Mouse (Mus musculus) hindbrain, embryonic 13.5 days (tissue): ENCODE measurements around the gene Armc8. TPM values are rescaled to one million over a fixed set of nuclear protein-coding genes. Genes with fewer than 3 reads are reported as not detected.

Source experiments
- ATAC-seq: fragments of 200-750 bp; cut with Nextera tagmentation; 2 replicates; pipeline ENCODE4 v1.8.0; 2017; ENCODE audit warnings: moderate TSS enrichment; ENCODE audit not compliant: low FRiP score
- H3K27ac ChIP-seq: fragments of 300-500 bp; sonication (generic); 2 replicates; pipeline ENCODE4 v1.5.1; 2015; ENCODE audit warnings: inconsistent platforms, mild to moderate bottlenecking, moderate library complexity
- H3K27me3 ChIP-seq: fragments of 300-500 bp; sonication (generic); 2 replicates; pipeline ENCODE4 v1.6.1; 2015; ENCODE audit warnings: mild to moderate bottlenecking, inconsistent platforms
- H3K36me3 ChIP-seq: fragments of 300-500 bp; sonication (generic); 2 replicates; pipeline ENCODE4 v1.6.1; 2015; ENCODE audit warnings: mild to moderate bottlenecking, inconsistent platforms
- H3K4me1 ChIP-seq: fragments of 300-500 bp; sonication (generic); replicated peaks from 2 replicates; pipeline ENCODE4 v1.6.1; 2015; ENCODE audit warnings: inconsistent platforms
- H3K4me2 ChIP-seq: fragments of 300-500 bp; sonication (generic); 2 replicates; pipeline ENCODE4 v1.6.1; 2015; ENCODE audit warnings: inconsistent platforms, mild to moderate bottlenecking, moderate library complexity
- H3K4me3 ChIP-seq: fragments of 300-500 bp; sonication (generic); 2 replicates; pipeline ENCODE4 v1.5.1; 2015; ENCODE audit warnings: mild to moderate bottlenecking, inconsistent platforms
- H3K9ac ChIP-seq: fragments of 300-500 bp; sonication (generic); 2 replicates; pipeline ENCODE4 v1.6.1; 2015; ENCODE audit warnings: mild to moderate bottlenecking, inconsistent platforms
- H3K9me3 ChIP-seq: fragments of 300-500 bp; sonication (generic); 2 replicates; pipeline ENCODE4 v1.6.1; 2016; ENCODE audit warnings: inconsistent platforms
- WGBS: fragments of 180-500 bp; shearing (Covaris S2); methylation state at CpG from one replicate; pipeline ENCODE4 v1.1.7; 2015; 5-methylcytosine and 5-hydroxymethylcytosine counted together
- polyA plus RNA-seq: library from polyadenylated mRNA; unstranded; fragments of >200 nt; fragmentation: Nextera tagmentation; extraction: Ambion mirVana; gene quantifications from 2 replicates; pipeline ENCODE4 v1.2.1, GENCODE M21; 2015

Gene Armc8
- polyA plus RNA-seq, 1 experiment from 2014 or later = 63.7 TPM

DNA sequence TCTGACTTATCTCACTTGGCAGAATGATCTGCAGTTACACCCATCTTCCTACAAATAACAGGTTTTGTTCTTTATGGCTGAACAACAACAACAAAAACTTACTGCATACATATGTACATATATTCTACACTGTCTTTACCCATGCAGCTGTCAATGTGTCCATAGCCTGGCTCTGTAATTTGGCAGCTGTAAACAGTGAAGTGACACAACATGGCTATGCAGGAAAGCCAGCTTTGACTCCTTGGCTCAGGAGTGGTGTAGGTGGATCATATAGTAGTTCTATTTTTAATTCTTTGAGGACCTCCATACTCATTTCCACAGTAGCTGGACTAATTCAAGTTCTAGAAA, 9.2 kb downstream of the Armc8 start:
- Histone ChIP-seq H3K4me2 (no peak overlapping the region), H3K27me3 (no peaks in the 10 kb centered on the region), H3K27ac (no peak overlapping the region), H3K9me3 (no peaks in the 10 kb centered on the region), H3K4me1 (0 out of 2 replicates have a peak, but pooled peaks cover 5% of the 10 kb centered on the region), H3K36me3 (no peaks in the 10 kb centered on the region), H3K9ac (no peak overlapping the region), H3K4me3 (no peak overlapping the region)
- no peak for ATAC-seq

DNA sequence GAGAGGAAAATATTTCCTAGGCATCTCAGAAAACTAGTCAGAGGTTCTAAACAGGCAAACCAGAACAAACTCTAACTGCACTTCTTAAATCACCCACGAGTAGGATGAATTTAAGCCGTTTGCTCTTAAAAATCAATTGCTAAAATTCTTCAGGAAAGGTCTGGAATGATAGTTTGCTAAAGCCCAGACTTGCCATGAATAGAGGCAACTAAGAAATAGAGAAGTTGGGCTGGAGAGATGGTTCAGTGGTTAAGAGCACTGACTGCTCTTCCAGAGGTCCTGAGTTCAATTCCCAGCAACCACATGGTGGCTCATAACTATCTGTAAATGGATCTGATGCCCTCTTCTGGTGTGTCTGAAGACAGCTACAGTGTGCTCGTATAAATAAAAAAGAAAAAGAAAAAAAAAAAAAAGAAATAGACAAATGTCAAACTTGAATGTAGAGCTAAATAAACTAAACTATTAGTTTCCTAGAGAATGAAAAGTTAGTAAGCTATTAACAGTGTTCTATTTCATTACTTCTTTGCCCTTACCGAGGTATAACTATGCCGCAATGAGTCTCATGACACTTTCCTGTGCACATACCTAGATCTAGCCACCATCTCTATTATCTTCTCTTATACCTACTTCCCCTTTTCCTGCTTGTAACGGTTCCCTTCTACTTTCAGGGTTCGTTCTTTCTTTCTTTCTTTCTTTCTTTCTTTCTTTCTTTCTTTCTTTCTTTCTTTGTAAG, 9.7 kb downstream of the Armc8 start:
- Histone ChIP-seq H3K4me3 (no peak overlapping the region), H3K4me2 (no peak overlapping the region), H3K9me3 (no peaks in the 10 kb centered on the region), H3K9ac (no peak overlapping the region), H3K36me3 (no peaks in the 10 kb centered on the region), H3K4me1 (0 out of 2 replicates have a peak, but pooled peaks cover 5% of the 10 kb centered on the region), H3K27me3 (no peaks in the 10 kb centered on the region), H3K27ac (no peak overlapping the region)
- ATAC-seq = no peak
- WGBS = 91% methylated on average over 7 of the region's 7 CpGs

GRCm38 (mm10) chr9:99557580-99558300, 11.0 kb downstream of the Armc8 start:
- Histone ChIP-seq H3K9ac (no peak overlapping the region), H3K4me2 (no peak overlapping the region), H3K36me3 (no peaks in the 10 kb centered on the region), H3K27me3 (no peaks in the 10 kb centered on the region), H3K4me3 (no peak overlapping the region), H3K9me3 (no peaks in the 10 kb centered on the region), H3K27ac (no peak overlapping the region), H3K4me1 (no peaks in the 10 kb centered on the region)
- ATAC-seq = no peak
- WGBS = 89% methylated on average over 8 of the region's 8 CpGs

- no peak overlapping the region for H3K9ac ChIP-seq
- H3K36me3 ChIP-seq = peaks cover 2% of the 10 kb centered on the region; the same call in 1 of the 2 replicates
- no peak overlapping the region for H3K4me3 ChIP-seq
- H3K27me3 ChIP-seq = no peaks in the 10 kb centered on the region
- H3K4me2 ChIP-seq = no peak overlapping the region
- no peak overlapping the region for H3K27ac ChIP-seq
- H3K4me1 ChIP-seq = no peaks in the 10 kb centered on the region
- H3K9me3 ChIP-seq = no peaks in the 10 kb centered on the region
- no peak for ATAC-seq
- 95% methylated on average over 3 of the region's 3 CpGs for WGBS
These were observed 13.4 kb downstream of the Armc8 start for GRCm38 (mm10) chr9:99555253-99555652.

DNA sequence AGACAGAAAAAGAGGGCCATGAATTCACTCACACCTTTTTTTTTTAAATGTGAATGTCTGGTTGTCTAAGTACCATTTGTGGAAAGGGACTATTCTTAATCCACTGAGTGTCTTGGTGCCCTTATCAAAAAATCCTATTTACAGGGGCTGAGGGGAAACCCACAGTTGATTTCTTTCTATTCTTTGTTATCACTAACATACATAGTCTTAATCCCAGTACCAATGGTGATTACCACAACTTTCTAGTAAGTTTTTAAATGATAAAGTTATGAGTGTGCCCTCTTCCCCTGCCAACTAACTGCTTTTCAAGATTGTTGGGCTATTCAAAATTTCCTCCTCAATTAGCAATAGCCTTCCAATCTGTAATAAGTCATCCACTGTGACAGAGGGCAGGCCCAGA, 14.6 kb downstream of the Armc8 start:
- Histone ChIP-seq H3K27me3 (no peaks in the 10 kb centered on the region), H3K27ac (no peak overlapping the region), H3K4me1 (no peaks in the 10 kb centered on the region), H3K4me2 (no peak overlapping the region), H3K9ac (no peak overlapping the region), H3K4me3 (no peak overlapping the region), H3K9me3 (no peaks in the 10 kb centered on the region), H3K36me3 (peaks cover 4% of the 10 kb centered on the region; the same call in 1 of the 2 replicates)
- no peak for ATAC-seq

- H3K4me3 ChIP-seq = no peak overlapping the region
- H3K27ac ChIP-seq = no peak overlapping the region
- H3K9me3 ChIP-seq = no peaks in the 10 kb centered on the region
- no peak overlapping the region for H3K9ac ChIP-seq
- WGBS = 94% methylated on average over 2 of the region's 2 CpGs
- no peaks in the 10 kb centered on the region for H3K27me3 ChIP-seq
- H3K36me3 ChIP-seq = peaks cover 4% of the 10 kb centered on the region; the same call in 1 of the 2 replicates
- no peaks in the 10 kb centered on the region for H3K4me1 ChIP-seq
- ATAC-seq = no peak
- no peak overlapping the region for H3K4me2 ChIP-seq
These were observed 15.7 kb downstream of the Armc8 start for GRCm38 (mm10) chr9:99553049-99553448.

DNA sequence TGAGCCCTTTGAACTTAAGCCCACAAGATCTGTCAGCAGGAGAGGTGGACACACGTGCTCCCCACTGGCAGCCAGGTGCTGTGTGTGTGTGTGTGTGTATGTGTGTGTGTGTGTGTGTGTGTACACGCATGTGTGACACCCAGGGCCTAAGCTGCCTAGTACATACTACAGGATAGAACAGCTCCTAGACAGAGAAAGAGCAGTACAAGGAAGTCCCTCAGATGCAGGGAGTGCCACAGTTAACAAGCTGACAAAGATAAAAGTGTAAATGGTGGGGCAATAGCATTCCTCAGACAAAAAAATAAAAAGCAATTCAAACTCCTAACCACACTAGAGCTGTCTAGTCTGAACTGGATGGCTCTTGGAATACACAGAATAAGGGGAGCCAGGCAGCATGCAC, 16.6 kb downstream of the Armc8 start:
- Histone ChIP-seq H3K27ac (no peak overlapping the region), H3K27me3 (no peaks in the 10 kb centered on the region), H3K36me3 (peaks cover 4% of the 10 kb centered on the region; the same call in 1 of the 2 replicates), H3K4me3 (no peak overlapping the region), H3K9ac (no peak overlapping the region), H3K4me1 (no peaks in the 10 kb centered on the region), H3K9me3 (no peaks in the 10 kb centered on the region), H3K4me2 (no peak overlapping the region)
- ATAC-seq = no peak
- 84% methylated on average over 2 of the region's 2 CpGs for WGBS

GRCm38 (mm10) chr9:99546259-99546658, 22.4 kb downstream of the Armc8 start:
- Histone ChIP-seq H3K27ac (no peak overlapping the region), H3K9me3 (no peaks in the 10 kb centered on the region), H3K27me3 (no peaks in the 10 kb centered on the region), H3K4me1 (no peaks in the 10 kb centered on the region), H3K4me3 (no peak overlapping the region), H3K4me2 (no peak overlapping the region), H3K36me3 (peaks cover 4% of the 10 kb centered on the region; the same call in 1 of the 2 replicates), H3K9ac (no peak overlapping the region)
- 100% methylated on average over 1 of the region's 1 CpGs for WGBS
- no peak for ATAC-seq

DNA sequence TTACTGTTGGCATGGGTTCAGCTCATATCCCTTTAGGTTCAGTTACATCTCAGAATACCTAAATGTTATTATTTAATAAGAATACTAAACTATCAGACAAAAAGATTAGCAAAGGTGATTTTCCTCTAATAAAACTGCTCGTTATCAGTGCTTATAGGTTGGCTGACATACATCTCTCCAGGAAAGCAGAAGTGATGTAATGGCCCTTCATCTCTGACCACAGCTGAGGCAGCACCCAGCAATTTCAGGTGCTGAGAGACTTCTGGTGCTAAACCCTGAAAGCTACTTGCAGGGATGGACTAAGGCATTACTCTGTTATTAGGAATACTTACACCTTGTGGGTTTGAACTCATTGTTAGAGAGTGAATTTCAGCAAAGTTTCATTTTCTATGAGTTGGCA, 36.8 kb downstream of the Armc8 start:
- no peaks in the 10 kb centered on the region for H3K9me3 ChIP-seq
- no peak overlapping the region for H3K4me3 ChIP-seq
- H3K9ac ChIP-seq = no peak overlapping the region
- no peaks in the 10 kb centered on the region for H3K4me1 ChIP-seq
- 98% methylated on average over 1 of the region's 1 CpGs for WGBS
- H3K27ac ChIP-seq = no peak overlapping the region
- H3K4me2 ChIP-seq = no peak overlapping the region
- no peak for ATAC-seq
- peaks cover 75% of the 10 kb centered on the region for H3K36me3 ChIP-seq
- no peaks in the 10 kb centered on the region for H3K27me3 ChIP-seq

DNA sequence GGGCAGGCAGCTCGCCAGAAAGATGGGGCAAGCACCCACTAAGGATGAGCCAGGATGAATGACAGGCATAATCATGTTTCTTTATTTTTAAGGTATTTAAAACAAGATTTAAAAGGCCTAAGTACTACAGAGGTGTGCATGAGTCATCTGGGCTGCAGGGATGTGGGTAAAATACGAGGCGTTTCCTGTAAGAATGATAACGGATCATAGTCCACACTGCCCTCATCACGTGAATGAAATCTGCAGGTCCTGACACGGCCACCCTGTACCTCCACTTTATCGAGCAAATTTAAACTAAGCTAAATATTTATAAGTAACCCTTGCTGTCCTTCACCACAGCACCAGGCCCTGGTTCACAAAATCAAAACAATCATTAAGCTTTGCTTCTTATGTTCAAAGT, 62.8 kb downstream of the Armc8 start:
- H3K27ac ChIP-seq = no peak overlapping the region
- H3K4me2 ChIP-seq = no peak overlapping the region
- WGBS = 93% methylated on average over 7 of the region's 7 CpGs
- H3K27me3 ChIP-seq = no peaks in the 10 kb centered on the region
- no peaks in the 10 kb centered on the region for H3K4me1 ChIP-seq
- no peak overlapping the region for H3K4me3 ChIP-seq
- peaks cover 29% of the 10 kb centered on the region for H3K36me3 ChIP-seq
- ATAC-seq = no peak
- H3K9ac ChIP-seq = no peak overlapping the region
- no peaks in the 10 kb centered on the region for H3K9me3 ChIP-seq

- no peak for ATAC-seq
- no peaks in the 10 kb centered on the region for H3K27me3 ChIP-seq
- no peaks in the 10 kb centered on the region for H3K4me1 ChIP-seq
- H3K4me2 ChIP-seq = no peak overlapping the region
- peaks cover 43% of the 10 kb centered on the region for H3K36me3 ChIP-seq
- H3K4me3 ChIP-seq = no peak overlapping the region
- 93% methylated on average over 4 of the region's 4 CpGs for WGBS
- H3K9me3 ChIP-seq = no peaks in the 10 kb centered on the region
- H3K27ac ChIP-seq = no peak overlapping the region
- no peak overlapping the region for H3K9ac ChIP-seq
These were observed 69.4 kb downstream of the Armc8 start for GRCm38 (mm10) chr9:99499336-99499735.

DNA sequence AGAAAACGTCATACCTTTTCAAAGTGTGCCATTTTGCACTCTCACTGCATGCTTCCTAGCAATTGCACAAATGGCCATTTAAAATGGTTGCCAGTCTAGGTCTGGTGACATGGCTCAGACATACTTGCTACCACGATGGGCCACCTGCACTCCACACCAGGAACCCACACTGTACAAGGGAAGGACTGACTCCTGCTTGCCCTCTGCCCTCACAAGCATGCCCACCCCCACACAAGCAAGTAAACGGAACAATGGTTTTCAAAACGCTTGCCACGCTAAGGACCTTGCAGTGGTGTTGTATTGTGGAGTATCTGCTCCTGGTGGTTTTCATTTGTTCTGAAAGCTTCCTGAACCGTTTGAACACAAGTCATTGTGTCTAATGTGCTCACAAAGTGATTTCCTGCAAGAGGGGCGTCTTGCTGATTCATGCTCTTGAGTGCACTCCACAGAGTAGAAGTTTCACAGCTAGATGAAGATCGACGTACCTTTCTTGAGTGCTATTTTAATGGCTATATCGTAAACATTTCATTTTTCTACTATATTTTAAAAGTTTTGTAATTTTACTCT, 76.0 kb downstream of the Armc8 start:
- Histone ChIP-seq H3K36me3 (peaks cover 68% of the 10 kb centered on the region), H3K27ac (no peak overlapping the region), H3K4me3 (no peak overlapping the region), H3K9ac (no peak overlapping the region), H3K27me3 (no peaks in the 10 kb centered on the region), H3K9me3 (no peaks in the 10 kb centered on the region), H3K4me2 (no peak overlapping the region), H3K4me1 (no peaks in the 10 kb centered on the region)
- no peak for ATAC-seq
- WGBS = 66% methylated on average over 10 of the region's 10 CpGs

- no peak overlapping the region for H3K27ac ChIP-seq
- no peaks in the 10 kb centered on the region for H3K9me3 ChIP-seq
- peaks cover 73% of the 10 kb centered on the region for H3K36me3 ChIP-seq
- WGBS = 93% methylated on average over 4 of the region's 4 CpGs
- no peaks in the 10 kb centered on the region for H3K4me1 ChIP-seq
- ATAC-seq = no peak
- H3K4me2 ChIP-seq = no peak overlapping the region
- no peak overlapping the region for H3K4me3 ChIP-seq
- no peak overlapping the region for H3K9ac ChIP-seq
- no peaks in the 10 kb centered on the region for H3K27me3 ChIP-seq
These were observed 77.6 kb downstream of the Armc8 start for GRCm38 (mm10) chr9:99491050-99491449.
